Mouse (Mus musculus): ENCODE results near the gene Arhgef11. TPM values are rescaled to one million over a fixed set of nuclear protein-coding genes. Genes with fewer than 3 reads are reported as not detected.
A peak's percentile ranks its signal among the peaks of the same experiment; 100 is the strongest.
"Not testable (repeated sequence)": the region's sequence is repeated elsewhere in the genome, so short reads cannot be mapped to it uniquely, and the experiment has no call there.

Arhgef11 gene
- 18.0 TPM in 2 replicates for polyA plus RNA-seq (2015; fragmentation: Nextera tagmentation; extraction: Ambion mirVana)

GRCm38 (mm10) chr3:87616957-87617810 is at the start of gene Arhgef11:
TSS of gene Arhgef11 (plus strand) at chr3:87617559.
- peak within 1 kb of the TSS; percentile 80 for H3K4me2 ChIP-seq
- H3K9ac ChIP-seq: peak within 1 kb of the TSS; percentile 84
- ATAC-seq (ENCODE audit: borderline replicate concordance, extremely low read depth, low FRiP score, low TSS enrichment): peak; percentile 95
- H3K36me3 ChIP-seq: no peaks in the 10 kb centered on the region
- peaks cover 41% of the 10 kb centered on the region for H3K4me1 ChIP-seq
- WGBS: 1% methylated on average over 66 of the region's 101 CpGs
- no peaks in the 10 kb centered on the region for H3K9me3 ChIP-seq
- H3K4me3 ChIP-seq: peak within 1 kb of the TSS; percentile 81
- no peaks in the 10 kb centered on the region for H3K27me3 ChIP-seq
- peak within 1 kb of the TSS; percentile 91 for H3K27ac ChIP-seq

- H3K9ac ChIP-seq: no peak overlapping the region
- H3K27ac ChIP-seq: no peak overlapping the region
- 97% methylated on average over 5 of the region's 5 CpGs for WGBS
Observed at GRCm38 (mm10) chr3:87568681-87569080, 48.7 kb upstream of the Arhgef11 start.

GRCm38 (mm10) chr3:87575766-87576165 is 41.6 kb upstream of the Arhgef11 start:
- no peak overlapping the region for H3K4me2 ChIP-seq
- WGBS: 20% methylated on average over 6 of the region's 6 CpGs

More at GRCm38 (mm10) chr3:87568681-87569080, 48.7 kb upstream of the Arhgef11 start:
- peaks cover 9% of the 10 kb centered on the region; the same call in 1 of the 2 replicates for H3K4me1 ChIP-seq
- H3K36me3 ChIP-seq: no peaks in the 10 kb centered on the region
- no peaks in the 10 kb centered on the region for H3K9me3 ChIP-seq
- no peaks in the 10 kb centered on the region for H3K27me3 ChIP-seq
- no peak overlapping the region for H3K4me3 ChIP-seq
- no peak overlapping the region for H3K4me2 ChIP-seq
- no peak for ATAC-seq (ENCODE audit: borderline replicate concordance, extremely low read depth, low FRiP score, low TSS enrichment)

GRCm38 (mm10) chr3:87582259-87582658 is 35.1 kb upstream of the Arhgef11 start:
- no peak for ATAC-seq (ENCODE audit: borderline replicate concordance, extremely low read depth, low FRiP score, low TSS enrichment)
- H3K9ac ChIP-seq: no peak overlapping the region
- H3K4me2 ChIP-seq: no peak overlapping the region
- 84% methylated on average over 4 of the region's 4 CpGs for WGBS
- no peaks in the 10 kb centered on the region for H3K4me1 ChIP-seq
- H3K36me3 ChIP-seq: no peaks in the 10 kb centered on the region
- H3K4me3 ChIP-seq: no peak overlapping the region
- no peak overlapping the region for H3K27ac ChIP-seq
- no peaks in the 10 kb centered on the region for H3K9me3 ChIP-seq
- no peaks in the 10 kb centered on the region for H3K27me3 ChIP-seq

More at GRCm38 (mm10) chr3:87575766-87576165, 41.6 kb upstream of the Arhgef11 start:
- ATAC-seq (ENCODE audit: borderline replicate concordance, extremely low read depth, low FRiP score, low TSS enrichment): no peak
- no peak overlapping the region for H3K4me3 ChIP-seq
- no peaks in the 10 kb centered on the region for H3K27me3 ChIP-seq
- H3K9me3 ChIP-seq: no peaks in the 10 kb centered on the region
- H3K9ac ChIP-seq: no peak overlapping the region
- H3K27ac ChIP-seq: no peak overlapping the region
- no peaks in the 10 kb centered on the region for H3K36me3 ChIP-seq
- no peaks in the 10 kb centered on the region for H3K4me1 ChIP-seq

- H3K9me3 ChIP-seq: no peaks in the 10 kb centered on the region
- no peak overlapping the region for H3K27ac ChIP-seq
- H3K4me3 ChIP-seq: no peak overlapping the region
- ATAC-seq (ENCODE audit: borderline replicate concordance, extremely low read depth, low FRiP score, low TSS enrichment): no peak
- no peaks in the 10 kb centered on the region for H3K4me1 ChIP-seq
- no peaks in the 10 kb centered on the region for H3K27me3 ChIP-seq
- no peak overlapping the region for H3K4me2 ChIP-seq
- no peaks in the 10 kb centered on the region for H3K36me3 ChIP-seq
- no peak overlapping the region for H3K9ac ChIP-seq
- WGBS: 61% methylated on average over 5 of the region's 5 CpGs
Observed at GRCm38 (mm10) chr3:87593793-87594192, 23.6 kb upstream of the Arhgef11 start.

GRCm38 (mm10) chr3:87595328-87595727 is 22.0 kb upstream of the Arhgef11 start:
- not testable (repeated sequence) for H3K36me3 ChIP-seq; H3K9ac ChIP-seq; H3K4me1 ChIP-seq; H3K4me2 ChIP-seq; H3K4me3 ChIP-seq; H3K9me3 ChIP-seq; H3K27me3 ChIP-seq; ATAC-seq (ENCODE audit: borderline replicate concordance, extremely low read depth, low FRiP score, low TSS enrichment); H3K27ac ChIP-seq
- WGBS: 67% methylated on average over 4 of the region's 4 CpGs

- not testable (repeated sequence) for H3K4me2 ChIP-seq; H3K36me3 ChIP-seq; H3K27me3 ChIP-seq; H3K9ac ChIP-seq; ATAC-seq (ENCODE audit: borderline replicate concordance, extremely low read depth, low FRiP score, low TSS enrichment); H3K4me1 ChIP-seq; H3K4me3 ChIP-seq; H3K9me3 ChIP-seq; H3K27ac ChIP-seq
- WGBS: 92% methylated on average over 15 of the region's 15 CpGs
Observed at GRCm38 (mm10) chr3:87601077-87601476, 16.3 kb upstream of the Arhgef11 start.

GRCm38 (mm10) chr3:87616354-87616753 is 1.0 kb upstream of the Arhgef11 start:
- no peaks in the 10 kb centered on the region for H3K27me3 ChIP-seq
- H3K36me3 ChIP-seq: no peaks in the 10 kb centered on the region
- H3K4me2 ChIP-seq: peak overlapping the region; percentile 80
- peak overlapping the region; percentile 81; the same call in 1 of the 2 replicates for H3K4me3 ChIP-seq
- ATAC-seq (ENCODE audit: borderline replicate concordance, extremely low read depth, low FRiP score, low TSS enrichment): no peak
- peak overlapping the region; percentile 91 for H3K27ac ChIP-seq
- 47% methylated on average over 4 of the region's 4 CpGs for WGBS
- peaks cover 40% of the 10 kb centered on the region for H3K4me1 ChIP-seq
- no peak overlapping the region for H3K9ac ChIP-seq
- no peaks in the 10 kb centered on the region for H3K9me3 ChIP-seq

- Histone ChIP-seq H3K9ac (peak overlapping the region; percentile 84), H3K4me1 (peaks cover 41% of the 10 kb centered on the region), H3K9me3 (no peaks in the 10 kb centered on the region), H3K4me3 (peak overlapping the region; percentile 81), H3K36me3 (no peaks in the 10 kb centered on the region), H3K27me3 (no peaks in the 10 kb centered on the region), H3K27ac (peak overlapping the region; percentile 91), H3K4me2 (peak overlapping the region; percentile 80)
- WGBS: 1% methylated on average over 6 of the region's 6 CpGs
- ATAC-seq (ENCODE audit: borderline replicate concordance, extremely low read depth, low FRiP score, low TSS enrichment): no peak
Observed at GRCm38 (mm10) chr3:87617811-87618130, 412 bp downstream of the Arhgef11 start.

GRCm38 (mm10) chr3:87618240-87618639 is 881 bp downstream of the Arhgef11 start:
- Histone ChIP-seq H3K27me3 (no peaks in the 10 kb centered on the region), H3K4me3 (peak overlapping the region; percentile 81), H3K27ac (peak overlapping the region; percentile 91; the same call in 1 of the 2 replicates), H3K4me2 (peak overlapping the region; percentile 80), H3K4me1 (peaks cover 41% of the 10 kb centered on the region), H3K9me3 (no peaks in the 10 kb centered on the region), H3K36me3 (no peaks in the 10 kb centered on the region), H3K9ac (peak overlapping the region; percentile 84)
- 0% methylated on average over 3 of the region's 3 CpGs for WGBS
- ATAC-seq (ENCODE audit: borderline replicate concordance, extremely low read depth, low FRiP score, low TSS enrichment): no peak

- Histone ChIP-seq H3K4me2 (peak overlapping the region; percentile 80), H3K9ac (peak overlapping the region; percentile 84), H3K27me3 (no peaks in the 10 kb centered on the region), H3K4me3 (peak overlapping the region; percentile 81), H3K9me3 (no peaks in the 10 kb centered on the region), H3K4me1 (peaks cover 41% of the 10 kb centered on the region), H3K36me3 (no peaks in the 10 kb centered on the region), H3K27ac (no peak overlapping the region)
- no peak for ATAC-seq (ENCODE audit: borderline replicate concordance, extremely low read depth, low FRiP score, low TSS enrichment)
- 24% methylated on average over 5 of the region's 5 CpGs for WGBS
Observed at GRCm38 (mm10) chr3:87618981-87619710, 1.8 kb downstream of the Arhgef11 start.

Measured in lung, embryonic 15.5 days (tissue).